Mouse (Mus musculus): ENCODE results near the gene Polk. TPM values are rescaled to one million over a fixed set of nuclear protein-coding genes. Genes with fewer than 3 reads are reported as not detected.
A peak's percentile ranks its signal among the peaks of the same experiment; 100 is the strongest.

Gene Polk
- polyA plus RNA-seq, 1 experiment from 2014 or later, result 6.3 TPM

- Histone ChIP-seq H3K4me3 (no peak overlapping the region), H3K9ac (replicated peaks) (no peak overlapping the region), H3K36me3 (no peaks in the 10 kb centered on the region), H3K4me1 (no peaks in the 10 kb centered on the region), H3K27ac (replicated peaks) (no peak overlapping the region), H3K4me2 (replicated peaks) (no peak overlapping the region), H3K9me3 (no peaks in the 10 kb centered on the region), H3K27me3 (no peaks in the 10 kb centered on the region)
- no peak for ATAC-seq (ENCODE audit: low FRiP score, low read depth)
- 89% methylated on average over 3 of the region's 3 CpGs for whole genome bisulfite sequencing
Observed at GRCm38 (mm10) chr13:96454288-96454687, 88.1 kb downstream of the Polk start.

DNA sequence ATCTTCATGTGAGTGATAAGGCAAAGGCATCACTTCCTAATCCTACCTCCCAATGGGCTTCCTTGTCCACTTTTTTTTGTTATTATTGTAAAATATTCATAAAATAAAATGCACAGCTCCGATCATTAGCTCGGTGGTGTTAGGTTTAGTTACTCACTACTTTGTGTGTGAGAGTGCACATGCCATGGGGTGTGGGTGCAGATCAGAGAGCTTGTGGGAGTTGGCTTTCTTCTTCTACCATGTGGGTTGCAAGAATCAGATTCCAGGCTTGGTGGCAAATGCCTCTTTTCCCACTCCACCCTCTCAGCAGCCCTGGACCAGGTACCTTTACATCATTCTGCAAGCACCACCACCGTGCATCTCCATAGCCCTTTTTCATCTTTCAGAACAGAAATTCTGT lies 89.8 kb downstream of the Polk start:
- H3K9me3 ChIP-seq, result no peaks in the 10 kb centered on the region
- H3K27ac ChIP-seq (replicated peaks), result no peak overlapping the region
- no peak overlapping the region for H3K4me3 ChIP-seq
- H3K4me1 ChIP-seq, result no peaks in the 10 kb centered on the region
- no peak overlapping the region for H3K4me2 ChIP-seq (replicated peaks)
- H3K27me3 ChIP-seq, result no peaks in the 10 kb centered on the region
- H3K36me3 ChIP-seq, result no peaks in the 10 kb centered on the region
- ATAC-seq (ENCODE audit: low FRiP score, low read depth), result no peak
- 95% methylated on average over 3 of the region's 3 CpGs for WGBS
- no peak overlapping the region for H3K9ac ChIP-seq (replicated peaks)

GRCm38 (mm10) chr13:96451386-96452140 lies 90.8 kb downstream of the Polk start:
- H3K9ac ChIP-seq (replicated peaks), result no peak overlapping the region
- ATAC-seq (ENCODE audit: low FRiP score, low read depth), result no peak
- 89% methylated on average over 11 of the region's 11 CpGs for WGBS
- H3K27me3 ChIP-seq, result no peaks in the 10 kb centered on the region
- no peak overlapping the region for H3K4me3 ChIP-seq
- no peaks in the 10 kb centered on the region for H3K4me1 ChIP-seq
- H3K27ac ChIP-seq (replicated peaks), result no peak overlapping the region
- no peaks in the 10 kb centered on the region for H3K36me3 ChIP-seq
- H3K9me3 ChIP-seq, result no peaks in the 10 kb centered on the region
- H3K4me2 ChIP-seq (replicated peaks), result no peak overlapping the region

DNA sequence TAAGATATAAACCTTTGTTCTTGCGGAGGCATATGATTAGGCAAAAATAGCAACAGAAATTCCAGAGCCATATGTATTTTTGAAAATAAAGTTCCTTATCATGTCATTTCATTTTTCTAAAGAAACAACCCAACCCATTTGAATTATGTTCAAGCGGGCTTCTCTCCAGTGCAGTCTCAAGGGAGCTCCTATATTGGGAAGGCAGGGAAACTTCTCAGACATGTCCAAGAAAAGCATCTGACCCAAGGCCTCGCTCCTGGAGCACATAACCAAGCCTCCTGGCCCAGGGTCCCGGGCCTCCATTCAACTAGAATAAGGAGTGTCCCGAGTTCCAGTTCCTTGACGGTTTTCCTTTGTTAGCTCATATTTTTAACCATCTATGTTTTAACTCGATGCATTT lies 91.5 kb downstream of the Polk start:
- Histone ChIP-seq H3K4me3 (no peak overlapping the region), H3K27ac (replicated peaks) (no peak overlapping the region), H3K9me3 (no peaks in the 10 kb centered on the region), H3K4me2 (replicated peaks) (no peak overlapping the region), H3K9ac (replicated peaks) (no peak overlapping the region), H3K27me3 (no peaks in the 10 kb centered on the region), H3K36me3 (no peaks in the 10 kb centered on the region), H3K4me1 (no peaks in the 10 kb centered on the region)
- ATAC-seq (ENCODE audit: low FRiP score, low read depth), result no peak
- 92% methylated on average over 7 of the region's 7 CpGs for WGBS

GRCm38 (mm10) chr13:96450205-96450856 lies 92.0 kb downstream of the Polk start:
- Histone ChIP-seq H3K4me3 (no peak overlapping the region), H3K4me2 (replicated peaks) (no peak overlapping the region), H3K36me3 (no peaks in the 10 kb centered on the region), H3K9ac (replicated peaks) (no peak overlapping the region), H3K27ac (replicated peaks) (no peak overlapping the region), H3K9me3 (no peaks in the 10 kb centered on the region), H3K27me3 (no peaks in the 10 kb centered on the region), H3K4me1 (no peaks in the 10 kb centered on the region)
- WGBS, result 74% methylated on average over 11 of the region's 11 CpGs
- ATAC-seq (ENCODE audit: low FRiP score, low read depth), result no peak

GRCm38 (mm10) chr13:96440436-96440835 lies 101.9 kb downstream of the Polk start:
- Histone ChIP-seq H3K4me3 (no peak overlapping the region), H3K4me2 (replicated peaks) (no peak overlapping the region), H3K27me3 (no peaks in the 10 kb centered on the region), H3K27ac (replicated peaks) (no peak overlapping the region), H3K9ac (replicated peaks) (no peak overlapping the region), H3K4me1 (0 out of 2 replicates have a peak, but pooled peaks cover 2% of the 10 kb centered on the region), H3K9me3 (no peaks in the 10 kb centered on the region), H3K36me3 (no peaks in the 10 kb centered on the region)
- WGBS, result 89% methylated on average over 4 of the region's 4 CpGs
- ATAC-seq (ENCODE audit: low FRiP score, low read depth), result no peak

DNA sequence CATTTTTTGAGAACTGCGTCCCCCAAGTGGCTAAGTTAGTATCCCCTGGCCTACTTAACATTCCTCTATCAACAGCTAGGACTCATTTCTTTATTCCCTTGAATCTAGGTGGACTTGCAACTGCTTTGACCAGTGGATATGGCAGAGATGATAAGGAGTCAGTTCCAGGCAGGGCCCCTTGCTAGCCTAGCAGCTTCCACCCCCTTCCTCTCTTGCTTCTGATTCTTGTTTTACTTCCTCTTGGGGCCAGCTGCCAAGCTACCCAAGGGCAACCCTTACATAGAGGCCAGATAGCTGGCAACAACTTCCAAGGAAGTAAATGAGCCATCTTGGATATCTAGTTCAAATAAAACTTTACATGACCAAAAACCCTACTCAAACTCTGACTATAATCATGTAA lies 105.5 kb downstream of the Polk start:
- no peaks in the 10 kb centered on the region for H3K9me3 ChIP-seq
- H3K9ac ChIP-seq (replicated peaks), result no peak overlapping the region
- WGBS, result 89% methylated on average over 1 of the region's 1 CpGs
- H3K27me3 ChIP-seq, result no peaks in the 10 kb centered on the region
- no peak overlapping the region for H3K4me2 ChIP-seq (replicated peaks)
- no peak for ATAC-seq (ENCODE audit: low FRiP score, low read depth)
- H3K36me3 ChIP-seq, result no peaks in the 10 kb centered on the region
- H3K4me1 ChIP-seq, result 0 out of 2 replicates have a peak, but pooled peaks cover 2% of the 10 kb centered on the region
- no peak overlapping the region for H3K4me3 ChIP-seq
- H3K27ac ChIP-seq (replicated peaks), result no peak overlapping the region

DNA sequence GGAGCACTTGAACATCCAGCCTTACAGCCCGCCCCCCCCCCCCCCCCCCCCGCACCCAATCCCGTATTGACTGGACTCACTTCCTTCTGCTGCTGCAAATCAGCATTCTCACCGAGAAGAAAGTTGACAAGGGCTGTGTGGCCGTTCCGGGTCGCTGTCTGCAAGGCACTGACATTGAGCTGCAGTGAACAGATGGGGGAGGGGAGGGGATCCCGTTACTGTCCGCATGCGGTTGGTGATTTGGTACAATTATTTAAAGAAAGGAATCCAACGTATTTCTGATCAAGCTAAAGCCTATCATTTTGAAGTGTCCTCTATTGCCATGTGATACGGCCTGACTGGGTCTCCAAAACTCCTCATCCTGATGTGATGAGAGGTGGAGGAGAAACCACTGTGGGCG lies 106.6 kb downstream of the Polk start:
- H3K4me3 ChIP-seq, result no peak overlapping the region
- WGBS, result 52% methylated on average over 11 of the region's 13 CpGs
- H3K27ac ChIP-seq (replicated peaks), result no peak overlapping the region
- H3K36me3 ChIP-seq, result no peaks in the 10 kb centered on the region
- H3K4me1 ChIP-seq, result 0 out of 2 replicates have a peak, but pooled peaks cover 2% of the 10 kb centered on the region
- 0 out of 2 replicates have a peak overlapping the region, but pooled peaks have one; percentile 13 for H3K4me2 ChIP-seq (replicated peaks)
- H3K27me3 ChIP-seq, result no peaks in the 10 kb centered on the region
- H3K9me3 ChIP-seq, result no peaks in the 10 kb centered on the region
- peak; percentile 51; the same call in 1 of the 2 replicates for ATAC-seq (ENCODE audit: low FRiP score, low read depth)
- H3K9ac ChIP-seq (replicated peaks), result no peak overlapping the region

GRCm38 (mm10) chr13:96434899-96435331 lies 107.5 kb downstream of the Polk start:
- Histone ChIP-seq H3K4me3 (no peak overlapping the region), H3K9me3 (no peaks in the 10 kb centered on the region), H3K27ac (replicated peaks) (no peak overlapping the region), H3K4me2 (replicated peaks) (no peak overlapping the region), H3K9ac (replicated peaks) (no peak overlapping the region), H3K4me1 (0 out of 2 replicates have a peak, but pooled peaks cover 2% of the 10 kb centered on the region), H3K27me3 (no peaks in the 10 kb centered on the region), H3K36me3 (no peaks in the 10 kb centered on the region)
- WGBS, result 58% methylated on average over 5 of the region's 5 CpGs
- no peak for ATAC-seq (ENCODE audit: low FRiP score, low read depth)

DNA sequence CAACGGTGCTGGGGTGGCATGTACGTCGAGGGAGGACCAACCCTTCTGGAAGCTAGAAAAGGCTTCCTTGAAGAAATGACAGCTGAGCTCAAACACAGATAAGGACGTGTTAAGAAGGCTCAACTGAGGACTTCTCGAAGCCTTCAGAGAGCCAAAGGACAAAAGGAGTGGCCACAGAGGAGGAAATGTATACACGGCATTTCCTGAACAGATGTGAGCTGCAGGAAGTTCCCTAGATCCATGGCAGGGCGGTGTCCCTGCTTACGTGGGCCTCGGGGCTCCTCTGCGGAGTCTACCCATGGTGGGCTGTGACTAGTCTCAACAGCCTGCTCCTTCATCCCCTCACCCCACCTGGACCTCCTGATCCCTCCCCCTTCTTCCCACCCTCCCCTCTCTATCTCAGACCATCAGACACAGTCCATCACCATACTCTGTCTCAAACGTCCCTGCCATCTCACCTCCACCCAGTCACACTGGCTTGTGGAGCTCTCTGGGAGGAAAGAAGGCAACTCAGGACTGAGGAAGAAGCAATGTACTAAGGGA lies 108.7 kb downstream of the Polk start:
- no peak for ATAC-seq (ENCODE audit: low FRiP score, low read depth)
- H3K4me2 ChIP-seq (replicated peaks), result no peak overlapping the region
- no peak overlapping the region for H3K27ac ChIP-seq (replicated peaks)
- H3K9me3 ChIP-seq, result no peaks in the 10 kb centered on the region
- H3K4me1 ChIP-seq, result 0 out of 2 replicates have a peak, but pooled peaks cover 2% of the 10 kb centered on the region
- H3K36me3 ChIP-seq, result no peaks in the 10 kb centered on the region
- no peaks in the 10 kb centered on the region for H3K27me3 ChIP-seq
- no peak overlapping the region for H3K9ac ChIP-seq (replicated peaks)
- H3K4me3 ChIP-seq, result no peak overlapping the region
- 83% methylated on average over 11 of the region's 11 CpGs for WGBS

DNA sequence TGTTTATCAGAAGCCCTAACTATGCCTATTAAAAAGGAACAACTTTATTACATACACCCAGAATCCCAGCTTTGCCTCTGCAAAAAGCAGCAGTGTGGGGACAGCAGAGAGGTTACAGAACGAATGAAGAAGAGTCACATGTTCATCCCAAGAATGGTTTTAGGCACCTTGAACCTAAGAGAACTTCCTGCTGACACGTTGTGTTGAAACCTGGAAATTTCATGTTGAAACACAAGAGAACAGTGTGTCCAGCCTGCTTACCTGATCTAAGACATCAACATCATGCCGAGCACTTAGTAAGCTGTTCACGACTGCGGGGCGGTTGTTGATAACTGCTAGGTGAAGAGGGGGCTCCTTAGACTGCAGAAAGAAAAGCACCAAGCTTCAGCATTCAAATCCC lies 109.3 kb downstream of the Polk start:
- Histone ChIP-seq H3K27me3 (no peaks in the 10 kb centered on the region), H3K4me3 (no peak overlapping the region), H3K4me2 (replicated peaks) (no peak overlapping the region), H3K4me1 (0 out of 2 replicates have a peak, but pooled peaks cover 2% of the 10 kb centered on the region), H3K36me3 (no peaks in the 10 kb centered on the region), H3K9me3 (no peaks in the 10 kb centered on the region), H3K27ac (replicated peaks) (no peak overlapping the region), H3K9ac (replicated peaks) (no peak overlapping the region)
- no peak for ATAC-seq (ENCODE audit: low FRiP score, low read depth)
- WGBS, result 87% methylated on average over 6 of the region's 6 CpGs

GRCm38 (mm10) chr13:96432376-96432811 lies 110.0 kb downstream of the Polk start:
- Histone ChIP-seq H3K4me1 (0 out of 2 replicates have a peak, but pooled peaks cover 2% of the 10 kb centered on the region), H3K4me3 (no peak overlapping the region), H3K9me3 (no peaks in the 10 kb centered on the region), H3K27me3 (no peaks in the 10 kb centered on the region), H3K9ac (replicated peaks) (no peak overlapping the region), H3K4me2 (replicated peaks) (no peak overlapping the region), H3K27ac (replicated peaks) (no peak overlapping the region), H3K36me3 (no peaks in the 10 kb centered on the region)
- no peak for ATAC-seq (ENCODE audit: low FRiP score, low read depth)
- 58% methylated on average over 3 of the region's 3 CpGs for WGBS

Measured in midbrain, embryonic 12.5 days (tissue).